Mouse (Mus musculus) hindbrain, embryonic 13.5 days (tissue): ENCODE data around the gene Vmn2r65. TPM values are rescaled to one million over a fixed set of nuclear protein-coding genes. Genes with fewer than 3 reads are reported as not detected.

Source experiments
- ATAC-seq: fragments of 200-750 bp; cut with Nextera tagmentation; 2 replicates; pipeline ENCODE4 v1.8.0; 2017; ENCODE audit warnings: moderate TSS enrichment; ENCODE audit not compliant: low FRiP score
- H3K27ac ChIP-seq: fragments of 300-500 bp; sonication (generic); 2 replicates; pipeline ENCODE4 v1.5.1; 2015; ENCODE audit warnings: inconsistent platforms, mild to moderate bottlenecking, moderate library complexity
- H3K27me3 ChIP-seq: fragments of 300-500 bp; sonication (generic); 2 replicates; pipeline ENCODE4 v1.6.1; 2015; ENCODE audit warnings: mild to moderate bottlenecking, inconsistent platforms
- H3K36me3 ChIP-seq: fragments of 300-500 bp; sonication (generic); 2 replicates; pipeline ENCODE4 v1.6.1; 2015; ENCODE audit warnings: mild to moderate bottlenecking, inconsistent platforms
- H3K4me1 ChIP-seq: fragments of 300-500 bp; sonication (generic); replicated peaks from 2 replicates; pipeline ENCODE4 v1.6.1; 2015; ENCODE audit warnings: inconsistent platforms
- H3K4me2 ChIP-seq: fragments of 300-500 bp; sonication (generic); 2 replicates; pipeline ENCODE4 v1.6.1; 2015; ENCODE audit warnings: inconsistent platforms, mild to moderate bottlenecking, moderate library complexity
- H3K4me3 ChIP-seq: fragments of 300-500 bp; sonication (generic); 2 replicates; pipeline ENCODE4 v1.5.1; 2015; ENCODE audit warnings: mild to moderate bottlenecking, inconsistent platforms
- H3K9ac ChIP-seq: fragments of 300-500 bp; sonication (generic); 2 replicates; pipeline ENCODE4 v1.6.1; 2015; ENCODE audit warnings: mild to moderate bottlenecking, inconsistent platforms
- H3K9me3 ChIP-seq: fragments of 300-500 bp; sonication (generic); 2 replicates; pipeline ENCODE4 v1.6.1; 2016; ENCODE audit warnings: inconsistent platforms
- WGBS: fragments of 180-500 bp; shearing (Covaris S2); methylation state at CpG from one replicate; pipeline ENCODE4 v1.1.7; 2015; 5-methylcytosine and 5-hydroxymethylcytosine counted together
- polyA plus RNA-seq: library from polyadenylated mRNA; unstranded; fragments of >200 nt; fragmentation: Nextera tagmentation; extraction: Ambion mirVana; gene quantifications from 2 replicates; pipeline ENCODE4 v1.2.1, GENCODE M21; 2015

Gene Vmn2r65
- polyA plus RNA-seq = not detected in 2 replicates

DNA sequence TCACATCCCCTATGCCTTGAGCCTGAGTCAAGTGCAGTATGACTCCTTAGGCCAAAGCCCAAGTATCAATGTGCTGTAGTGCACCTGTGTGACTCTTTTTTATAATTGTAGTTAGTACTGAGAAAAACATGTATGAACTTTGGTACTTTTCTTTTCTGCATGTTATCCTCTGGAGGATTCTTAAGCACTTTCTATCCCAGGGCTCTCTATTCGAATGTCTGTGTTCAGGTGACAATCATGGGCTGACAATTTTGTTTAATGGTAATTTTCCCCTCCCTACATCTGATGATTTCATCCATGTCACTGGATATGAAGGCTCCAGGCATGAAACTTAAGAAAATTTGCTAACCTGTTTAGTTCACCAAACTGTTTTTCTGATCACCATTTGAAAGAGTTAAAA is at the start of gene Vmn2r65:
Gene Vmn2r65, minus strand, starts transcription at position 101 of the 400 bp plus-strand sequence.
- Histone ChIP-seq H3K27ac (no peak within 1 kb of the TSS), H3K4me1 (no peaks in the 10 kb centered on the region), H3K4me3 (no peak within 1 kb of the TSS), H3K9me3 (0 out of 2 replicates have a peak, but pooled peaks cover 3% of the 10 kb centered on the region), H3K4me2 (no peak within 1 kb of the TSS), H3K27me3 (no peaks in the 10 kb centered on the region), H3K9ac (no peak within 1 kb of the TSS), H3K36me3 (no peaks in the 10 kb centered on the region)
- no peak for ATAC-seq
- 63% methylated on average over 1 of the region's 1 CpGs for WGBS

DNA sequence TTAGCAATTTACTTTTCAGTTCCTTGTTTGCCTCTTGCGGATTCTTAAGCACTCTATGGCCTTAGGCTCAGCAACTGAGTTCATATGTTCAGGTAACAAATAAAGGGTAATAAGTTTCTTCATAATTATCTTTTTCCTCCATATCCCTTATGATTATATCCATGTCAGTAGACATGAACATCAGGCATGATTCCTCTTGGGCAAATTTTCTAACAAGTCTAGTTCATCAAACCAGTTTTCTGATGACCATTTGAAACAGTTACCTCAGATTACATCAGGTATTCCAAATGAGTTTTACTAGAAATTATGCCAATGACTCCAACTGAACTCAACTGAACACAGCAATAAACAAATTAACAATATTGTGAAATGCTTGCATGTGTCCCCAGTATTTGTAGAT is 48.3 kb upstream of the Vmn2r65 start, which contains the start of gene Vmn2r66:
Gene Vmn2r66, minus strand, starts transcription at position 101 of the 400 bp plus-strand sequence.
- H3K27ac ChIP-seq = no peak within 1 kb of the TSS
- no peaks in the 10 kb centered on the region for H3K36me3 ChIP-seq
- H3K27me3 ChIP-seq = no peaks in the 10 kb centered on the region
- H3K9me3 ChIP-seq = no peaks in the 10 kb centered on the region
- 91% methylated on average over 1 of the region's 1 CpGs for WGBS
- no peak for ATAC-seq
- H3K4me2 ChIP-seq = no peak within 1 kb of the TSS
- H3K4me1 ChIP-seq = no peaks in the 10 kb centered on the region
- no peak within 1 kb of the TSS for H3K9ac ChIP-seq
- H3K4me3 ChIP-seq = no peak within 1 kb of the TSS

DNA sequence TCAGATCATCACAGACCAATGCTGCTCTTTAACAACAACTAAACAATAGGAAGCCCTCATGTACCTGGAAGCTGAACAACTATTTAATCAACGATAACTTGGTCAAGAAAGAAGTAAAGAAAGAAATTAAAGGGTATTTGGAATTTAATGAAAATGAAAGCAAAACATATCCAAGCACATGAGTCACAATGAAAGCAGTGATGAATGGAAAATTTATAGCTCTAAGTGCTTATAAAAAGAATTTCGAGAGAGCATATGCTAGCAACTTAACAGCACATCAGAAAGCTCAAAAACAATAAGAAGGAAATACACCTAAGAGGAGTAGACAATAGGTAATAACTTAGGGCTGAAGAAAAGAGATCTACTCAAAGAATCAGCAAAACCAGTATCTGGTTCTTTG is 32.8 kb upstream of the Vmn2r65 start:
- Histone ChIP-seq H3K36me3 (no peaks in the 10 kb centered on the region), H3K4me2 (no peak overlapping the region), H3K9ac (no peak overlapping the region), H3K27me3 (no peaks in the 10 kb centered on the region), H3K4me1 (no peaks in the 10 kb centered on the region), H3K4me3 (no peak overlapping the region), H3K27ac (no peak overlapping the region), H3K9me3 (0 out of 2 replicates have a peak, but pooled peaks cover 7% of the 10 kb centered on the region)
- no peak for ATAC-seq
- 79% methylated on average over 2 of the region's 2 CpGs for WGBS

Other genes with a start within 250 kb of the Vmn2r65 start
- gene Olfr291, start 110.6 kb downstream of the Vmn2r65 start, polyA plus RNA-seq = not detected in 2 replicates
- gene Vmn2r66, start 48.2 kb upstream of the Vmn2r65 start, polyA plus RNA-seq = not detected in 2 replicates
- not detected in 2 replicates for gene Vmn2r67, start 191.9 kb upstream of the Vmn2r65 start, polyA plus RNA-seq